8 mouse cellular contexts compared by ENCODE assay signal in the genomic region with DNA sequence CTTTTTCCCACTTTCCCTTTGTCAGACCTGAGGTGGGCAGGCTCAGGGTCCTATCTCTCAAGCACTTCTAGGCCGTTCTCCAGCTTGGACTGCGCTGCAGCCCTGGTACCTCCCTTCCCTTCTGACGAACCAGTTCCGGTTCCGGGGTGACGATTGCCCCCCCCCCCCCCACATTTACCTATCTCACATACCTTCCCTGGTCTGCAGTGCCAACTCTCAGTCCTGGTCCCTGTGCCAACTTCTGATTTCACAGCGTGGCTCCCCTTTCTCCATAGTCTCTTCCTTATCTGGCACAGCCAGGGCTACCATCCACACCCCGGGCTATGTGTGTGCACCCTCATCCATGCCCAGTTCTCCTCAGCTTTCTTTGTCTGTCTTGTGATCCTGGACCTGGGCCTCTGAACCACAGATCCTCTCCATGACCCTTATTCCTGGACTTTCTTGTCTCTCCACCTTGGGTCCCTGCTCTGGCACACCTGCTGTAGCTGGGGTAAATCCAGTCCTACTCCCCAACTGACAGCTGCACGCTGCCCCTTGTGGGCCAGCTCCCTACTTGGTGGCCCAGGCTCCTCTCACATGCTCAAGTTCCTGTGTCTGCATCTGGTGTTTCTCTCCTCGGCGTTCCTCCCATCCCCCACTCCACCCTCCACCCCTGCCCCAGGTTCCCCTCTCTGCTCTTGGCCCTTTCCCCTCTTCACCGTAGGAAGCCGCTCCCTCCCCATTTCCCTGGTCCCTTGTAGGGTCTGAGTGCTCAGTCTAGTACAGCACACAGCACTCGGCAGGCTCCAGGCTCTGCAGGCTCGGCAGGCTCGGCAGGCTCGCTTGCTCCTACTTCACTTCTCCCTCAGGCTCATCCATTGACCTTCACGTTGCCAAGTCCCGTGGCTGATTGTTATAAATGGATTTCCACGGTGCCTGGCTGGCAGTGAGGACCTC. TPM values are rescaled to one million over a fixed set of nuclear protein-coding genes. Genes with fewer than 3 reads are reported as not detected.
A peak's percentile ranks its signal among the peaks of the same experiment; 100 is the strongest.
DNase-seq lines count a peak whose midpoint lies in the region; ATAC-seq and TF ChIP-seq lines count a peak whose summit lies in the region.

No protein-coding gene starts in this region.

- 20% methylated on average over 18 of the region's 20 CpGs for WGBS in lung, embryonic 14.5 days
- WGBS in lung, adult 2 months: 14% methylated on average over 20 of the region's 20 CpGs
- 16% methylated on average over 17 of the region's 20 CpGs for WGBS in heart, embryonic 14.5 days
- 18% methylated on average over 18 of the region's 20 CpGs for WGBS in limb, embryonic 15.5 days

- no peaks in the 10 kb centered on the region for H3K4me1 ChIP-seq in lung, embryonic 14.5 days (ENCODE audit: insufficient read depth)
- H3K4me1 ChIP-seq in lung, adult 2 months (ENCODE audit: control insufficient read depth, insufficient read depth, low read length): no peaks in the 10 kb centered on the region; the same call in 1 of the 2 replicates
- H3K4me1 ChIP-seq in heart, embryonic 14.5 days (ENCODE audit: control insufficient read depth in 2 of 2, insufficient read depth in 2 of 2, low read length in 2 of 2): peaks cover 21 to 29% of the 10 kb centered on the region in 2 experiments
- peaks cover 26% of the 10 kb centered on the region for H3K4me1 ChIP-seq in limb, embryonic 15.5 days

- H3K36me3 ChIP-seq in lung, embryonic 14.5 days (ENCODE audit: insufficient read depth): no peaks in the 10 kb centered on the region
- H3K36me3 ChIP-seq in heart, embryonic 14.5 days (ENCODE audit: control insufficient read depth, insufficient read depth, low read length): no peaks in the 10 kb centered on the region
- H3K36me3 ChIP-seq in limb, embryonic 15.5 days: no peaks in the 10 kb centered on the region

- no peak overlapping the region; the same call in 1 of the 2 replicates for H3K4me3 ChIP-seq in lung, embryonic 14.5 days (ENCODE audit: low read depth, low read length)
- no peak overlapping the region for H3K4me3 ChIP-seq in lung, adult 2 months (replicated peaks; ENCODE audit: extremely low read depth, low read depth, low read length)
- no peak overlapping the region for H3K4me3 ChIP-seq in heart, embryonic 14.5 days (ENCODE audit: control insufficient read depth in 1 of 2, insufficient read depth in 1 of 2, low read depth in 1 of 2, low read length in 2 of 2)
- no peak overlapping the region for H3K4me3 ChIP-seq in limb, embryonic 15.5 days

- H3K27ac ChIP-seq in lung, embryonic 14.5 days (ENCODE audit: low read depth): peak overlapping the region; percentile 48; the same call in 1 of the 2 replicates
- 0 out of 4 replicates have a peak overlapping the region, but pooled peaks of 1 of the 2 experiments have one; percentile 10 for H3K27ac ChIP-seq in heart, embryonic 14.5 days (replicated peaks in 1 of 2; ENCODE audit: control insufficient read depth in 1 of 2, insufficient read depth in 1 of 2, low read depth in 2 of 2, low read length in 2 of 2)
- H3K27ac ChIP-seq in limb, embryonic 15.5 days: no peak overlapping the region

- ATAC-seq in lung, embryonic 14.5 days (ENCODE audit: insufficient read depth): peak; percentile 64
- ATAC-seq in heart, embryonic 14.5 days (ENCODE audit: insufficient number of reproducible peaks, insufficient read depth, low FRiP score, low read depth): 0 out of 2 replicates have a peak, but pooled peaks have one; percentile 15
- no peak for ATAC-seq in limb, embryonic 15.5 days (ENCODE audit: insufficient number of reproducible peaks, low FRiP score, low TSS enrichment, low read depth)

- H3K9ac ChIP-seq in lung, embryonic 14.5 days: peak overlapping the region; percentile 20; the same call in 1 of the 2 replicates
- peak overlapping the region; percentile 59 for H3K9ac ChIP-seq in heart, embryonic 14.5 days (ENCODE audit: low read length)
- H3K9ac ChIP-seq in limb, embryonic 15.5 days: no peak overlapping the region

- peaks cover 15% of the 10 kb centered on the region for H3K27me3 ChIP-seq in lung, embryonic 14.5 days (ENCODE audit: insufficient read depth, low read length)
- H3K27me3 ChIP-seq in heart, embryonic 14.5 days (ENCODE audit: control insufficient read depth, insufficient read depth, low read length): peaks cover 13% of the 10 kb centered on the region
- H3K27me3 ChIP-seq in limb, embryonic 15.5 days: peaks cover 32% of the 10 kb centered on the region

- no peaks in the 10 kb centered on the region for H3K9me3 ChIP-seq in lung, embryonic 14.5 days (ENCODE audit: low read depth, low read length)
- H3K9me3 ChIP-seq in heart, embryonic 14.5 days (ENCODE audit: control insufficient read depth, low read length): no peaks in the 10 kb centered on the region
- no peaks in the 10 kb centered on the region for H3K9me3 ChIP-seq in limb, embryonic 15.5 days

- DNase-seq in lung, embryonic 14.5 days: peak; percentile 77
- DNase-seq in lung, adult 2 months: no peak
- peak; percentile 73 for DNase-seq in brain, adult 2 months (ENCODE audit: low read depth, low spot score)
- peak; percentile 67 for DNase-seq in neural tube, embryonic 10.5 days (ENCODE audit: extremely low spot score, low spot score)
- no peak for DNase-seq in layer of hippocampus, adult 11-12 months (ENCODE audit: low spot score)
- DNase-seq in right cerebral cortex, postnatal 36 days (ENCODE audit: low spot score in 2 of 2): no peak

- no peak for TF ChIP-seq POLR2A in lung, adult 2 months (IDR thresholded peaks at IDR 0.05; ENCODE audit: borderline replicate concordance, extremely low read depth, low read depth, low read length)

- TF ChIP-seq CTCF in lung, embryonic 14.5 days (IDR thresholded peaks at IDR 0.05; ENCODE audit: low read depth): no peak
- TF ChIP-seq CTCF in lung, adult 2 months (IDR thresholded peaks at IDR 0.05; ENCODE audit: insufficient read depth, low read length): no peak

- H3K4me2 ChIP-seq in lung, embryonic 14.5 days: peak overlapping the region; percentile 33; the same call in 1 of the 2 replicates
- peak overlapping the region; percentile 48 for H3K4me2 ChIP-seq in heart, embryonic 14.5 days (ENCODE audit: low read length)
- 0 out of 2 replicates have a peak overlapping the region, but pooled peaks have one; percentile 22 for H3K4me2 ChIP-seq in limb, embryonic 15.5 days

RNA-seq across cellular contexts. Expression of a gene that starts 5.5 kb away (rescaled TPM):
- polyA plus RNA-seq in lung, embryonic 14.5 days (2014; fragmentation: Nextera tagmentation; extraction: Ambion mirVana): 1,315 and 1,365 TPM in 2 replicates
- 369 and 428 TPM in 2 replicates for polyA plus RNA-seq in lung, adult 2 months (2012; rRNA removed)
- polyA plus RNA-seq in heart, embryonic 14.5 days (2014; fragmentation: Nextera tagmentation; extraction: Ambion mirVana): 763 and 822 TPM in 2 replicates
- 1,003 and 1,080 TPM in 2 replicates for polyA plus RNA-seq in limb, embryonic 15.5 days (2015; fragmentation: Nextera tagmentation; extraction: Ambion mirVana)

RNA-seq across cellular contexts. Expression of a gene that starts 6.1 kb away (rescaled TPM):
- 14.7 and 14.9 TPM in 2 replicates for polyA plus RNA-seq in lung, embryonic 14.5 days (2014; fragmentation: Nextera tagmentation; extraction: Ambion mirVana)
- polyA plus RNA-seq in lung, adult 2 months (2012; rRNA removed): 44.1 and 50.9 TPM in 2 replicates
- polyA plus RNA-seq in heart, embryonic 14.5 days (2014; fragmentation: Nextera tagmentation; extraction: Ambion mirVana): 40.7 and 44.5 TPM in 2 replicates
- 10.4 and 12.0 TPM in 2 replicates for polyA plus RNA-seq in limb, embryonic 15.5 days (2015; fragmentation: Nextera tagmentation; extraction: Ambion mirVana)

RNA-seq across cellular contexts. Expression of a gene that starts 35.7 kb away (rescaled TPM):
- 32.5 and 34.2 TPM in 2 replicates for polyA plus RNA-seq in lung, embryonic 14.5 days (2014; fragmentation: Nextera tagmentation; extraction: Ambion mirVana)
- polyA plus RNA-seq in lung, adult 2 months (2012; rRNA removed): 19.1 and 23.5 TPM in 2 replicates
- polyA plus RNA-seq in heart, embryonic 14.5 days (2014; fragmentation: Nextera tagmentation; extraction: Ambion mirVana): 28.0 and 30.0 TPM in 2 replicates
- 33.8 and 34.7 TPM in 2 replicates for polyA plus RNA-seq in limb, embryonic 15.5 days (2015; fragmentation: Nextera tagmentation; extraction: Ambion mirVana)

Comparison
In these comparisons a context has a peak if more than half of its experiments do, and no peak if none do; other contexts are left out.
1. DNase-seq: peak in lung, embryonic 14.5 days (single experiment), brain, adult 2 months (single experiment) and neural tube, embryonic 10.5 days (single experiment); none in lung, adult 2 months (single experiment), layer of hippocampus, adult 11-12 months (single experiment) and right cerebral cortex, postnatal 36 days (0 of 2).
2. Peak in every context shown above with its lines, with median percentiles within 50 percentile points of each other: H3K4me2 ChIP-seq.